Mouse (Mus musculus): ENCODE data around the gene Lyz2. TPM values are rescaled to one million over a fixed set of nuclear protein-coding genes. Genes with fewer than 3 reads are reported as not detected.
"Not testable (repeated sequence)": the region's sequence is repeated elsewhere in the genome, so short reads cannot be mapped to it uniquely, and the experiment has no call there.

The Lyz2 gene
- polyA plus RNA-seq, 1 experiment from 2014 or later = 9.1 TPM

DNA sequence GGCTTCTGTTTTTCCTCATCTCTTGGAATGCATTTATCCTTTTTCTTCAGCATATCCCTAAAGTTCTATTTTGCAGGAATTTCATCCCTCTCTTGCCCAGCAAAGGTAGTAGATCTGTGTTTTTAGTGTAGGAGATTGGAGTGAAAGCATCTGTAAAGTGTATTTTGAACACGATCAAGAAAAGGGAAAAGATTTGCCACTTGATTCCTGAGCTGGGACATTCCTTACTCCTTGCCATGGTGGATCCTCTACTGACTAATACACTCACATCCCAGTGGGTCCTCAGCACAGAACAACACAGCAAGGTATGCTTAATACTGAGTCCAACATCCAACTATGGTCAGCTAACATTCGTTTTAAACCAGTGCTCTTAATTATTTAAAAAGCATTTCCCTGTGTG, 430 bp upstream of the Lyz2 start:
- no peak for ATAC-seq (ENCODE audit: low FRiP score)
- Histone ChIP-seq H3K27me3 (no peaks in the 10 kb centered on the region), H3K4me1 (no peaks in the 10 kb centered on the region)

DNA sequence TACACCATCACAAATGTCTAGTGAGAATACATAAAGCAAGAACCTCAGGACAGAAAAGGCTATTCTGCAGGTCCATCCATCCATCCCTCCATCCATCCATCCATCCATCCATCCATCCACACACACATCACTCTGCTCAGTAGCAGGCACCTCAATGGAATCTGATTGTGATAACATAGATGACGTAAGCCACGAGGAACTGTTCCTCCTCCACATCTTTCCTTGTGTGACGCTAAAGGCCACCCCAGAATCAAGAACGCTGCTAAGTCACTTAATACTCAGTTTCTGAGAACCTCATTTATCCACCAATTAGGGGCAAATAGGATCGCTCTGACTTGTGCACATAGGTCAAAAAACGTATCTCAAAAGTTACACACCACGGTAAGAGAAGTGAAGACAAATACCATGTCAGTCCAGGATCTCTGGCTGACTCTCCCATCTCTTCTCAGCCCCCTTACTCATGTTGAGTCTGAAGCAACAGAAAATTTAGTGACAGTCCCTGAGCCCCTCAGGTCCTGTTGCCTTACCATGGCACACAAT, 670 bp downstream of the Lyz2 start:
- H3K4me2 ChIP-seq = no peak overlapping the region
- WGBS = 87% methylated on average over 7 of the region's 7 CpGs
- H3K4me1 ChIP-seq = no peaks in the 10 kb centered on the region
- H3K27me3 ChIP-seq = no peaks in the 10 kb centered on the region
- no peaks in the 10 kb centered on the region for H3K36me3 ChIP-seq (replicated peaks)
- no peak for ATAC-seq (ENCODE audit: low FRiP score)
- H3K4me3 ChIP-seq (replicated peaks) = no peak overlapping the region
- H3K9ac ChIP-seq = no peak overlapping the region
- H3K9me3 ChIP-seq = no peaks in the 10 kb centered on the region
- no peak overlapping the region for H3K27ac ChIP-seq

More for the DNA sequence above, 430 bp upstream of the Lyz2 start:
- Histone ChIP-seq H3K27ac (no peak overlapping the region), H3K9ac (no peak overlapping the region), H3K9me3 (no peaks in the 10 kb centered on the region), H3K4me3 (replicated peaks) (no peak overlapping the region), H3K36me3 (replicated peaks) (no peaks in the 10 kb centered on the region), H3K4me2 (no peak overlapping the region)
- 81% methylated on average over 2 of the region's 2 CpGs for WGBS

- Histone ChIP-seq H3K4me3 (replicated peaks) (no peak overlapping the region), H3K4me1 (no peaks in the 10 kb centered on the region), H3K27ac (no peak overlapping the region), H3K36me3 (replicated peaks) (no peaks in the 10 kb centered on the region), H3K4me2 (no peak overlapping the region), H3K27me3 (no peaks in the 10 kb centered on the region), H3K9me3 (no peaks in the 10 kb centered on the region), H3K9ac (no peak overlapping the region)
- WGBS = 65% methylated on average over 1 of the region's 1 CpGs
- ATAC-seq (ENCODE audit: low FRiP score) = no peak
These were observed 2.1 kb downstream of the Lyz2 start for GRCm38 (mm10) chr10:117280000-117280399.

DNA sequence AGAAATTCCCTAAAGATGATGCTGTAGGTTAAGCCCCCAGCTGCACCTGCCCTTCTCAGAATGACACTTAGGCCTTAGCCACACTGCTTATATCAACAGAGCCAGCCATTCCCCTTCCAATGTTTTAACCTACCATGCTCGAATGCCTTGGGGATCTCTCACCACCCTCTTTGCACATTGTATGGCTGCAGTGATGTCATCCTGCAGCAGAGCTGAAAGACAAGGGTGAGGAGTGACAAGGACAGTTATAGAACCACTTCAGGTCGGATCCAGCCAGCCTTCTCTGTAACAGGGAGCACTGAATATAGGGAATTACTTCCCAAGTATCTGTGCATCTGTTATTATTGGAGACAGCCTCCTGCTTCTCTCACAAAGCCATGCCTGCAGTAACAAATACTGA, 3.6 kb downstream of the Lyz2 start:
- 57% methylated on average over 2 of the region's 2 CpGs for WGBS
- H3K9me3 ChIP-seq, H3K27me3 ChIP-seq: not testable (repeated sequence)

GRCm38 (mm10) chr10:117277779-117278178, 4.3 kb downstream of the Lyz2 start:
- not testable (repeated sequence) for H3K36me3 ChIP-seq (replicated peaks); H3K27me3 ChIP-seq; H3K9me3 ChIP-seq; H3K4me3 ChIP-seq (replicated peaks); H3K4me1 ChIP-seq; H3K27ac ChIP-seq; H3K9ac ChIP-seq; H3K4me2 ChIP-seq; ATAC-seq (ENCODE audit: low FRiP score)
- 87% methylated on average over 9 of the region's 9 CpGs for WGBS

More for the DNA sequence above, 3.6 kb downstream of the Lyz2 start:
- ATAC-seq (ENCODE audit: low FRiP score); H3K9ac ChIP-seq; H3K36me3 ChIP-seq (replicated peaks); H3K4me1 ChIP-seq; H3K4me3 ChIP-seq (replicated peaks); H3K27ac ChIP-seq; H3K4me2 ChIP-seq: not testable (repeated sequence)

- ATAC-seq (ENCODE audit: low FRiP score) = no peak
- Histone ChIP-seq H3K4me2 (no peak overlapping the region), H3K4me1 (no peaks in the 10 kb centered on the region), H3K27ac (no peak overlapping the region), H3K9ac (no peak overlapping the region), H3K36me3 (replicated peaks) (no peaks in the 10 kb centered on the region), H3K27me3 (no peaks in the 10 kb centered on the region), H3K9me3 (no peaks in the 10 kb centered on the region), H3K4me3 (replicated peaks) (no peak overlapping the region)
- 85% methylated on average over 10 of the region's 10 CpGs for WGBS
These were observed 6.3 kb downstream of the Lyz2 start for GRCm38 (mm10) chr10:117275681-117276369.

- H3K9ac ChIP-seq; H3K4me1 ChIP-seq; H3K27ac ChIP-seq; H3K4me2 ChIP-seq; H3K4me3 ChIP-seq (replicated peaks); H3K27me3 ChIP-seq; ATAC-seq (ENCODE audit: low FRiP score); H3K9me3 ChIP-seq; H3K36me3 ChIP-seq (replicated peaks): not testable (repeated sequence)
- 97% methylated on average over 3 of the region's 7 CpGs for WGBS
These were observed 7.5 kb downstream of the Lyz2 start for GRCm38 (mm10) chr10:117274645-117275044.

GRCm38 (mm10) chr10:117272023-117272422, 10.1 kb downstream of the Lyz2 start:
- H3K4me2 ChIP-seq = no peak overlapping the region
- H3K9ac ChIP-seq = no peak overlapping the region
- H3K9me3 ChIP-seq = no peaks in the 10 kb centered on the region
- H3K4me3 ChIP-seq (replicated peaks) = no peak overlapping the region
- no peaks in the 10 kb centered on the region for H3K27me3 ChIP-seq
- H3K4me1 ChIP-seq = no peaks in the 10 kb centered on the region
- H3K27ac ChIP-seq = no peak overlapping the region
- no peaks in the 10 kb centered on the region for H3K36me3 ChIP-seq (replicated peaks)
- ATAC-seq (ENCODE audit: low FRiP score) = no peak

GRCm38 (mm10) chr10:117259870-117260269, 22.3 kb downstream of the Lyz2 start:
- H3K4me3 ChIP-seq (replicated peaks) = no peak overlapping the region
- no peak overlapping the region for H3K9ac ChIP-seq
- no peak for ATAC-seq (ENCODE audit: low FRiP score)
- no peaks in the 10 kb centered on the region for H3K27me3 ChIP-seq
- no peaks in the 10 kb centered on the region for H3K9me3 ChIP-seq
- H3K27ac ChIP-seq = 0 out of 2 replicates have a peak overlapping the region, but pooled peaks have one; percentile 6
- H3K4me1 ChIP-seq = no peaks in the 10 kb centered on the region
- H3K36me3 ChIP-seq (replicated peaks) = no peaks in the 10 kb centered on the region
- H3K4me2 ChIP-seq = no peak overlapping the region

- Histone ChIP-seq H3K9ac (no peak within 1 kb of the TSS), H3K9me3 (no peaks in the 10 kb centered on the region), H3K4me3 (replicated peaks) (no peak within 1 kb of the TSS), H3K36me3 (replicated peaks) (no peaks in the 10 kb centered on the region), H3K27ac (no peak within 1 kb of the TSS), H3K27me3 (no peaks in the 10 kb centered on the region), H3K4me2 (no peak within 1 kb of the TSS), H3K4me1 (no peaks in the 10 kb centered on the region)
- no peak for ATAC-seq (ENCODE audit: low FRiP score)
- 91% methylated on average over 12 of the region's 12 CpGs for WGBS
These were observed 43.5 kb downstream of the Lyz2 start, which contains the start of gene 9530003J23Rik for GRCm38 (mm10) chr10:117238603-117239002. 9530003J23Rik (minus strand) TSS chr10:117238703.

- H3K4me2 ChIP-seq = no peak overlapping the region
- no peaks in the 10 kb centered on the region for H3K27me3 ChIP-seq
- no peak overlapping the region for H3K27ac ChIP-seq
- no peak overlapping the region for H3K9ac ChIP-seq
- H3K36me3 ChIP-seq (replicated peaks) = no peaks in the 10 kb centered on the region
- no peak for ATAC-seq (ENCODE audit: low FRiP score)
- no peaks in the 10 kb centered on the region for H3K9me3 ChIP-seq
- 62% methylated on average over 11 of the region's 11 CpGs for WGBS
- no peaks in the 10 kb centered on the region for H3K4me1 ChIP-seq
- H3K4me3 ChIP-seq (replicated peaks) = no peak overlapping the region
These were observed 46.3 kb downstream of the Lyz2 start for GRCm38 (mm10) chr10:117235866-117236265.

DNA sequence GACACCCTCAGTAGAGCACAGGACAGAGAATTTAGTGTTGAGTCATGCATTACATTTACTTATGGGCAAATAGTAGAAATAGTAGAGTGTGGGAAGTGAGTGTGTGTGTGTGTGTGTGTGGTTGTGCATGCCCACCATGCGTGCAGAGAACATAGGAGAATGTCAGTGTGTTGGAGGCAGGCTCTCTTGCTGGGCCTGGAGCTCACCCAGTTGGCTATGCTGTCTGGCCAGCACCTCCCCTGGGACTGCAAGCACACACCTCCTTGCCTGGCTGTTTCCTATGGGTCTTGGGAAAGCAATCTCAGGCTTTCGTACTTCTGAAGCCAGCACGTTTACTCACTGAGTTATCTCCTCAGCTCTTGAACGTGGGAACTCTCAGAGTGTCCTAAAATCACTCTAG, 47.3 kb downstream of the Lyz2 start:
- Histone ChIP-seq H3K4me3 (replicated peaks) (no peak overlapping the region), H3K27me3 (no peaks in the 10 kb centered on the region), H3K9ac (no peak overlapping the region), H3K9me3 (no peaks in the 10 kb centered on the region), H3K36me3 (replicated peaks) (no peaks in the 10 kb centered on the region), H3K27ac (no peak overlapping the region), H3K4me2 (no peak overlapping the region), H3K4me1 (no peaks in the 10 kb centered on the region)
- 72% methylated on average over 4 of the region's 4 CpGs for WGBS
- no peak for ATAC-seq (ENCODE audit: low FRiP score)

GRCm38 (mm10) chr10:117229826-117230225, 52.3 kb downstream of the Lyz2 start:
- peaks cover 5% of the 10 kb centered on the region; the same call in 1 of the 2 replicates for H3K4me1 ChIP-seq
- H3K27me3 ChIP-seq = no peaks in the 10 kb centered on the region
- H3K9ac ChIP-seq = no peak overlapping the region
- no peak overlapping the region for H3K4me3 ChIP-seq (replicated peaks)
- 72% methylated on average over 16 of the region's 16 CpGs for WGBS
- no peak overlapping the region for H3K4me2 ChIP-seq
- H3K9me3 ChIP-seq = no peaks in the 10 kb centered on the region
- no peak overlapping the region for H3K27ac ChIP-seq
- no peak for ATAC-seq (ENCODE audit: low FRiP score)
- H3K36me3 ChIP-seq (replicated peaks) = no peaks in the 10 kb centered on the region
